Mouse (Mus musculus) liver, embryonic 16.5 days (tissue): ENCODE results near the gene Serpina16. TPM values are rescaled to one million over a fixed set of nuclear protein-coding genes. Genes with fewer than 3 reads are reported as not detected.

Experiments used
- ATAC-seq: fragments of 200-750 bp; cut with Nextera tagmentation; 2 replicates; pipeline ENCODE4 v1.8.0; 2017; ENCODE audit warnings: low read depth, mild to moderate bottlenecking, moderate number of reproducible peaks, moderate library complexity
- H3K27ac ChIP-seq: fragments of 300-500 bp; sonication (generic); 2 replicates; pipeline ENCODE4 v1.5.1; 2014; ENCODE audit warnings: mild to moderate bottlenecking, low read length
- H3K27me3 ChIP-seq: fragments of 300-500 bp; sonication (generic); 2 replicates; pipeline ENCODE4 v1.6.1; 2014; ENCODE audit warnings: low read depth, low read length, mixed read lengths; ENCODE audit not compliant: control insufficient read depth, insufficient read depth
- H3K36me3 ChIP-seq: fragments of 300-500 bp; sonication (generic); 2 replicates; pipeline ENCODE4 v1.6.1; 2014; ENCODE audit warnings: mild to moderate bottlenecking; ENCODE audit not compliant: control insufficient read depth, insufficient read depth
- H3K4me1 ChIP-seq: fragments of 300-500 bp; sonication (generic); 2 replicates; pipeline ENCODE4 v1.6.1; 2014; ENCODE audit warnings: low read depth, low read length, mixed read lengths; ENCODE audit not compliant: control insufficient read depth
- H3K4me2 ChIP-seq: fragments of 300-500 bp; sonication (generic); 2 replicates; pipeline ENCODE4 v1.6.1; 2014; ENCODE audit warnings: low read depth, low read length, mixed read lengths
- H3K4me3 ChIP-seq: fragments of 300-500 bp; sonication (generic); 2 replicates; pipeline ENCODE4 v1.5.1; 2014; ENCODE audit warnings: low read depth, mild to moderate bottlenecking, low read length
- H3K9ac ChIP-seq: fragments of 300-500 bp; sonication (generic); 2 replicates; pipeline ENCODE4 v1.6.1; 2014; ENCODE audit warnings: low read depth, low read length
- H3K9me3 ChIP-seq: fragments of 300-500 bp; sonication (generic); replicated peaks from 2 replicates; pipeline ENCODE4 v1.6.1; 2016; ENCODE audit warnings: low read length; ENCODE audit not compliant: control insufficient read depth
- WGBS: fragments of 180-500 bp; shearing (Covaris S2); extraction: QIAGEN DNeasy Blood & Tissue Kit; methylation state at CpG from one replicate; pipeline ENCODE4 v1.1.7; 2014; ENCODE audit not compliant: insufficient replicate concordance; 5-methylcytosine and 5-hydroxymethylcytosine counted together
- polyA plus RNA-seq: library from polyadenylated mRNA; unstranded; fragments of >200 nt; fragmentation: Nextera tagmentation; extraction: Ambion mirVana; gene quantifications from 2 replicates; pipeline ENCODE4 v1.2.1, GENCODE M21; 2015

The Serpina16 gene
- polyA plus RNA-seq, 1 experiment from 2014 or later = 0.07 TPM

GRCm38 (mm10) chr12:103653836-103654235, 22.1 kb downstream of the Serpina16 start:
- no peaks in the 10 kb centered on the region for H3K36me3 ChIP-seq
- H3K4me1 ChIP-seq = no peaks in the 10 kb centered on the region; the same call in 1 of the 2 replicates
- H3K27ac ChIP-seq = no peak overlapping the region
- H3K9ac ChIP-seq = no peak overlapping the region
- 0 out of 2 replicates have a peak overlapping the region, but pooled peaks have one; percentile 46 for H3K4me2 ChIP-seq
- H3K4me3 ChIP-seq = no peak overlapping the region
- no peak for ATAC-seq
- H3K9me3 ChIP-seq = no peaks in the 10 kb centered on the region
- H3K27me3 ChIP-seq = no peaks in the 10 kb centered on the region
- WGBS = 70% methylated on average over 2 of the region's 2 CpGs

DNA sequence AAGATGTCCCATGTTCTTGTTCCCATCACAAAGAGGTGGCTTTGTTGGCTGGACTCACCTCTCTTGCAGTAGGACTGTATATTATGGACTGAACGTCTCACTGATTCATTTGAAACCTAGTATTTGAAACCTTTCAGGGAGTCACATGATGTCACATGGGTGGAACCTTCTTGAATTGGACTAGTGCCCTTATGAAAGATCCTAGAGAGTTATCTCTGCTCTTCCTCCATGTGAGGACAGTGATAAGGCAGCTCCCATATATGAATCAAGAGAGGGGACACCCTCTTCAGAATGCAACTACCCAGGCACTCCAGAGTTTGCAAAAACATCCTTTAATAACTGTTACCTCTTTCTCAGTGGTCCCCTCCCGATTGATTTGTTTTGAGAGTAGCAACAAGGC, 29.6 kb downstream of the Serpina16 start:
- no peaks in the 10 kb centered on the region for H3K4me1 ChIP-seq
- no peak overlapping the region for H3K4me3 ChIP-seq
- H3K36me3 ChIP-seq = no peaks in the 10 kb centered on the region
- no peak overlapping the region for H3K27ac ChIP-seq
- no peaks in the 10 kb centered on the region for H3K9me3 ChIP-seq
- no peak overlapping the region for H3K4me2 ChIP-seq
- 45% methylated on average over 2 of the region's 2 CpGs for WGBS
- no peak for ATAC-seq
- H3K9ac ChIP-seq = no peak overlapping the region
- no peaks in the 10 kb centered on the region for H3K27me3 ChIP-seq

- WGBS = 22% methylated on average over 5 of the region's 5 CpGs
- no peak overlapping the region for H3K27ac ChIP-seq
These were observed 31.3 kb downstream of the Serpina16 start for GRCm38 (mm10) chr12:103644601-103645000.

DNA sequence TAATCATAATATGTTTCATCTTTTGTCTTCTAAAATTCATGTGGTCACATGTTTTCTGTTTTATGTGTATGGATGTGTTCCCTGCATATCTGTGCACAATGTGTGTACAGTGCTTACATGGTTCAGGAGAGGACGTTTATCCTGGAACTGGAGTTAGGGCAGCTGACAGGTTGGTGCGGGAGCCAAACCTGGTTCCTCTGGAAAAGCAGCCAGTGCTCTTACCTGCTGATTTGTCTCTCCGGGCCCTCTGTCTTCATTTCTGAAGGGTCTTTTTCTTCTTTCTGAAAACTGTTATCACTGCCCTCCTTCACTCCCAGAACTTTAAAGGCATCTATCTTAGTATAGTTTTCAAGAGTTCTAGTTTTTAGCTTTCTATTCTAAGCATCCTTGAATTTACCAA, 32.1 kb downstream of the Serpina16 start:
- no peak overlapping the region for H3K27ac ChIP-seq
- no peaks in the 10 kb centered on the region for H3K27me3 ChIP-seq
- H3K36me3 ChIP-seq = no peaks in the 10 kb centered on the region
- WGBS = 58% methylated on average over 3 of the region's 3 CpGs
- no peak for ATAC-seq
- no peak overlapping the region for H3K4me2 ChIP-seq
- H3K4me3 ChIP-seq = no peak overlapping the region
- no peaks in the 10 kb centered on the region for H3K9me3 ChIP-seq
- no peaks in the 10 kb centered on the region for H3K4me1 ChIP-seq
- no peak overlapping the region for H3K9ac ChIP-seq

More at GRCm38 (mm10) chr12:103644601-103645000, 31.3 kb downstream of the Serpina16 start:
- no peaks in the 10 kb centered on the region for H3K9me3 ChIP-seq
- no peak overlapping the region for H3K4me2 ChIP-seq
- H3K9ac ChIP-seq = no peak overlapping the region
- no peak for ATAC-seq
- H3K36me3 ChIP-seq = no peaks in the 10 kb centered on the region
- no peak overlapping the region for H3K4me3 ChIP-seq
- no peaks in the 10 kb centered on the region for H3K27me3 ChIP-seq
- no peaks in the 10 kb centered on the region for H3K4me1 ChIP-seq

- H3K4me1 ChIP-seq = no peaks in the 10 kb centered on the region
- ATAC-seq = peak; percentile 35; the same call in 1 of the 2 replicates
- no peak overlapping the region for H3K4me2 ChIP-seq
- no peaks in the 10 kb centered on the region for H3K27me3 ChIP-seq
- no peaks in the 10 kb centered on the region for H3K9me3 ChIP-seq
- H3K36me3 ChIP-seq = no peaks in the 10 kb centered on the region
- no peak overlapping the region for H3K27ac ChIP-seq
- no peak overlapping the region for H3K4me3 ChIP-seq
- H3K9ac ChIP-seq = no peak overlapping the region
- 0% methylated on average over 2 of the region's 2 CpGs for WGBS
These were observed 32.6 kb downstream of the Serpina16 start for GRCm38 (mm10) chr12:103643336-103643735.

DNA sequence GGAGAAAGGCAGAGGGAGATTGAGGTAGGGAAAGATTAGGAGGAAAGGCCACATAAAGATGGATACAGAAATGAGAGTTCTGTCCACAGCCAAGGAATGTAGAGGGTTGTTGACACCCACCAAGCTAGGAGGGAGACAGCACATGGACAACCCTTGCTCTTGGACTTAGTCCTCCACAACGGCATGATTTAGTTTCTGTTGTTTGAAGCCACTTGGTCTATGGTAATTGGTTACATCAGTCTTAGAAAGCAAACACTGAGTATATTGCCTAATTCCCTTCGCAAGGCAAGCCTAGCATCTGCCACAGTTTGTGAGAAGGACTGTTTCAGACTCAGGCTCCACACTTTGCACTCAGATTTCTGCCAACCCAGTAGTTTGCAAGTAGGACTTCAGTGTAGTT, 40.1 kb downstream of the Serpina16 start:
- no peaks in the 10 kb centered on the region for H3K9me3 ChIP-seq
- H3K4me2 ChIP-seq = no peak overlapping the region
- no peaks in the 10 kb centered on the region for H3K4me1 ChIP-seq
- H3K27ac ChIP-seq = peak overlapping the region; percentile 66
- H3K36me3 ChIP-seq = no peaks in the 10 kb centered on the region
- ATAC-seq = peak; percentile 82
- 45% methylated on average over 2 of the region's 2 CpGs for WGBS
- no peak overlapping the region for H3K9ac ChIP-seq
- no peaks in the 10 kb centered on the region for H3K27me3 ChIP-seq
- no peak overlapping the region for H3K4me3 ChIP-seq

DNA sequence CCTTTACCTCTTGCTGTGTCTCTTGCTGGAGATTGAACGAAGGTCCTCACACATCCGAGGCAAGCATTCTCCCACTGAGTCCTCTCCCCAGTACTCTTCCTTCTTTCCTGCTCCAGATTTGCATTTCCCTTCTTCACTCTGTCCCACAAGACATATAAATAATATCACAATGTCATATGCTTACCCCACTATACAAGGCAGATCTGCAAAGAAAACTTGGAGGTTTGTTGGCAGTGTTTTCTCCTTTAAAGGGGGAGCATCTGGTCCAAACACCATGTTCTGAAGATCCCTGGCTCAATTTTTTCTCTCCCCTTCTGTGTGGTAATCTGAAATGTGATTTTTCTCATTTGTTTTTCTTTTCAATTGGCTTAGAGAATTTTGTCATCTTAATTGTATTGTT, 41.5 kb downstream of the Serpina16 start:
- no peak overlapping the region for H3K4me3 ChIP-seq
- H3K27ac ChIP-seq = no peak overlapping the region
- no peaks in the 10 kb centered on the region for H3K36me3 ChIP-seq
- no peaks in the 10 kb centered on the region for H3K27me3 ChIP-seq
- no peaks in the 10 kb centered on the region for H3K9me3 ChIP-seq
- no peaks in the 10 kb centered on the region for H3K4me1 ChIP-seq
- no peak overlapping the region for H3K9ac ChIP-seq
- ATAC-seq = no peak
- no peak overlapping the region for H3K4me2 ChIP-seq
- WGBS = 69% methylated on average over 2 of the region's 2 CpGs

DNA sequence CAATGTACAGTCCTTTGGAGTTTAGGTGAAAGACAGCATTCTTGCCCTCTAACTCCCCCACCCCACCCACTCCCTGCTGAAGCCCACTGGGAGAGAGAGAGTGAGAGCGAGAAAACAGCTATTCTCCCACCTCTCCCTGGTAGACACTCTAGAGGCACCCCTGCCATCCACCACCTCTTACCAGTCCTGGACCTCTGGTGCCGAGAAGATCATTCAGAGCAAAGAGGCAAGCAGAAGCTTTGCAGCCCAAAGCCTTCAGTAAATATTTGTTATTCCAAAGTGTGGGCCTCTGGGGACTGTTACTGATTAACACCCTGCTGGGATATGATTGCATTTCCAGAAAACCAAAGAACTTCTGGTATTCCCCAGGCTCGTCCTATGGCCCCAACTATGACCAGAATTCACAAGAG, 44.7 kb downstream of the Serpina16 start, which contains the start of gene Serpina10:
Gene Serpina10 (minus strand): TSS at position 242 of the 410 bp plus-strand sequence.
- Histone ChIP-seq H3K27me3 (no peaks in the 10 kb centered on the region), H3K9me3 (no peaks in the 10 kb centered on the region), H3K36me3 (no peaks in the 10 kb centered on the region), H3K27ac (peak within 1 kb of the TSS; percentile 77), H3K9ac (peak within 1 kb of the TSS; percentile 44; the same call in 1 of the 2 replicates), H3K4me3 (peak within 1 kb of the TSS; percentile 52), H3K4me2 (peak within 1 kb of the TSS; percentile 51; the same call in 1 of the 2 replicates), H3K4me1 (no peaks in the 10 kb centered on the region)
- 45% methylated on average over 3 of the region's 3 CpGs for WGBS
- peak; percentile 70 for ATAC-seq
